Mouse (Mus musculus): ENCODE results near the gene Ankrd9. TPM values are rescaled to one million over a fixed set of nuclear protein-coding genes. Genes with fewer than 3 reads are reported as not detected.

The Ankrd9 gene
- polyA plus RNA-seq, 1 experiment from 2014 or later: 20.9 TPM

Other genes with a start within 250 kb of the Ankrd9 start
- gene Wdr20, start 241.1 kb downstream of the Ankrd9 start, polyA plus RNA-seq (2015; fragmentation: Nextera tagmentation; extraction: Ambion mirVana): 24.0 and 25.3 TPM in 2 replicates
- 2.5 and 3.3 TPM in 2 replicates for gene Mok, start 138.1 kb downstream of the Ankrd9 start, polyA plus RNA-seq (2015; fragmentation: Nextera tagmentation; extraction: Ambion mirVana)
- gene Zfp839, start 128.8 kb downstream of the Ankrd9 start, polyA plus RNA-seq (2015; fragmentation: Nextera tagmentation; extraction: Ambion mirVana): 5.7 and 6.8 TPM in 2 replicates
- gene Cinp, start 89.9 kb downstream of the Ankrd9 start, polyA plus RNA-seq (2015; fragmentation: Nextera tagmentation; extraction: Ambion mirVana): 71.0 TPM in 2 replicates
- 3.3 and 3.8 TPM in 2 replicates for gene Tecpr2, start 89.8 kb downstream of the Ankrd9 start, polyA plus RNA-seq (2015; fragmentation: Nextera tagmentation; extraction: Ambion mirVana)
- gene Rcor1, start 60.3 kb upstream of the Ankrd9 start, polyA plus RNA-seq (2015; fragmentation: Nextera tagmentation; extraction: Ambion mirVana): 11.6 and 12.3 TPM in 2 replicates
- gene Traf3, start 187.3 kb upstream of the Ankrd9 start, polyA plus RNA-seq (2015; fragmentation: Nextera tagmentation; extraction: Ambion mirVana): 8.1 and 8.4 TPM in 2 replicates
- not detected in 2 replicates for gene 4930595D18Rik, start 205.5 kb upstream of the Ankrd9 start, polyA plus RNA-seq (2015; fragmentation: Nextera tagmentation; extraction: Ambion mirVana)